Mouse (Mus musculus) neutrophil, adult 5-6 weeks (primary cell): ENCODE results near the gene Brd9. TPM values are rescaled to one million over a fixed set of nuclear protein-coding genes. Genes with fewer than 3 reads are reported as not detected.

ENCODE experiments used
- ATAC-seq: fragments of 151-379, 151-347 bp; 2 replicates; pipeline ENCODE4 v1.8.0; 2017; ENCODE audit warnings: mild to moderate bottlenecking, moderate TSS enrichment; ENCODE audit not compliant: insufficient number of reproducible peaks, poor library complexity, low FRiP score, severe bottlenecking; ENCODE audit errors: extremely low read depth
- total RNA-seq: library from RNA; stranded (forward); fragments of 200-1000 nt; gene quantifications from 2 replicates; pipeline ENCODE4 v1.2.3, GENCODE M21; 2017

Gene Brd9
- 120 and 136 TPM in 2 replicates for total RNA-seq

- peak; percentile 89 for ATAC-seq
Measured at GRCm38 (mm10) chr13:73937321-73938176, at the start of gene Brd9, which contains the start of gene Trip13. Gene Brd9, plus strand, starts transcription at chr13:73937811. Gene Trip13, minus strand, starts transcription at chr13:73937784.

GRCm38 (mm10) chr13:73892493-73893178 lies 45.0 kb upstream of the Brd9 start:
- ATAC-seq = no peak

GRCm38 (mm10) chr13:73897561-73897960 lies 40.0 kb upstream of the Brd9 start:
- ATAC-seq = no peak

GRCm38 (mm10) chr13:73907136-73907535 lies 30.5 kb upstream of the Brd9 start:
- ATAC-seq = no peak

- no peak; the same call in 1 of the 2 replicates for ATAC-seq
Measured at GRCm38 (mm10) chr13:73907683-73908412, 29.8 kb upstream of the Brd9 start.

- ATAC-seq = no peak
Measured at GRCm38 (mm10) chr13:73913066-73913465, 24.5 kb upstream of the Brd9 start.

GRCm38 (mm10) chr13:73932201-73932600 lies 5.4 kb upstream of the Brd9 start:
- ATAC-seq = no peak

GRCm38 (mm10) chr13:73936938-73937320 lies 682 bp upstream of the Brd9 start:
- ATAC-seq = no peak

GRCm38 (mm10) chr13:73938177-73938560 lies 558 bp downstream of the Brd9 start:
- peak; percentile 13; the same call in 1 of the 2 replicates for ATAC-seq

GRCm38 (mm10) chr13:73939101-73939500 lies 1.5 kb downstream of the Brd9 start:
- ATAC-seq = no peak

GRCm38 (mm10) chr13:73944606-73945005 lies 7.0 kb downstream of the Brd9 start:
- ATAC-seq = no peak

- no peak for ATAC-seq
Measured at GRCm38 (mm10) chr13:73953551-73954130, 16.0 kb downstream of the Brd9 start.

- no peak for ATAC-seq
Measured at GRCm38 (mm10) chr13:73954666-73955065, 17.1 kb downstream of the Brd9 start.

GRCm38 (mm10) chr13:73955531-73955930 lies 17.9 kb downstream of the Brd9 start:
- ATAC-seq = no peak

- no peak for ATAC-seq
Measured at GRCm38 (mm10) chr13:73960117-73960652, 22.6 kb downstream of the Brd9 start.

- ATAC-seq = no peak
Measured at GRCm38 (mm10) chr13:73961177-73961576, 23.6 kb downstream of the Brd9 start.

- ATAC-seq = no peak
Measured at GRCm38 (mm10) chr13:73963551-73963950, 25.9 kb downstream of the Brd9 start, which contains the start of gene Zdhhc11. Gene Zdhhc11, plus strand, starts transcription at chr13:73963851.

- ATAC-seq = no peak
Measured at GRCm38 (mm10) chr13:73970545-73971448, 33.2 kb downstream of the Brd9 start.
